Mouse (Mus musculus) adrenal gland, postnatal 25 days (tissue): Measurements from ENCODE around the gene Rpl38. TPM values are rescaled to one million over a fixed set of nuclear protein-coding genes. Genes with fewer than 3 reads are reported as not detected.

Source experiments
- DNase-seq: peaks from one replicate; pipeline ENCODE4 v3.0.0; 2021; ENCODE audit warnings: mixed read lengths
- total RNA-seq: library from RNA; stranded (reverse); gene quantifications from 2 replicates; pipeline ENCODE4 v1.2.3, GENCODE M21; 2021

The Rpl38 gene
- total RNA-seq, 1 experiment from 2014 or later, result 1,162 TPM

DNA sequence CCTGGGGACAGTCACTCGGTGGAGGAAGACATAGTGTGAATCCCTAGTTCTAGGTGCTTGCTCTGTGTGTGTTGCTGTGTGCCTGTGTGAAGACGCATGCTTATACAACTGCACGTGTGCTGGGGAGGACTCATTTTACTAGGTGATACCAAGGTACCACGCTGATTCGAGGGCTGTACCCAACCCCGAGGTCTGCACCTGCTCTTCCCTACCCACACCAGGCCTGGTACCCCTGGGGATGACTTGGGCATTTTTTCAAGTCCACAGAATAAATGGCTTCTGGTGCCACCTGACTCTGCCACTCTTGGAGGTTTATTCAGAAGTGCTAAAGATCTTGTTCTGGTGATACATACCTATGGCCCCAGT is 34.7 kb downstream of the Rpl38 start:
- DNase-seq, result no peak

- no peak for DNase-seq
Observed at GRCm38 (mm10) chr11:114704071-114704913, 36.0 kb downstream of the Rpl38 start.

DNA sequence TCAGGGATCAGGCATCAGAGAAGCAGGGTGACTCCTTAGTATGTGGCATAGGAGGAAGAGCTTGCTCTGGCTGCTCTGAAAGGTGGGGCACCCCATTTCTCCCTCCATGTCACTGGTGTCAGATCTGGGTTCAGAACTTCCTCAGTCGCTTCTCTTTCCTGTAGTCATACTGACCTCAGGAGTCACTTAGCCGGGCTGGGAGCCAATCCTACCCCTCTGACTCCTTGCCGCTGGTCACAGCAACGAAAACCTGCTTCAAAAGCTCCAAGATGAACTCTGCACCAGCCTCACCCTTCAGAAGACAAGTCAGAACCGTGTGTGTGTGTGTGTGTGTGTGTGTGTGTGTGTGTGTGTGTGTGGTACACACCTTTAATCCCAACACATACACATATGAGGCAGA is 38.0 kb downstream of the Rpl38 start:
- DNase-seq, result peak; percentile 35

DNA sequence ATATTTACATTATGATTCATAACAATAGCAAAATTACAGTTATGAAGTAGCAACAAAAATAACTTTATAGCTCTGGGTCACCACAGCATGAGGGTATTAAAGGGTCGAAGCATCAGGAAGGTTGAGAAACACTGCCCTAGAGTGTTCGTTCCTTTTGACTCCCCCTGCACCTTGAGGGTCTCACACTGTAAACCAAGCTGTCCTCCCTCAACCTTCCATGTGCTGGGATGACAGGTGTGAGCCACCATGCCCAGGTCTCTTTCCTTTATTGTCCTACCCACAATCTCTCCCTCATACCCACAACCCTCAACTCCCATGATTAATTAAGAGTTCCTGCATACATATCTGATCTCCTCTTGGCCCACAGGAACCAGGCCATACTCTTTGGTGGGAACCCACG is 43.1 kb downstream of the Rpl38 start:
- no peak for DNase-seq

GRCm38 (mm10) chr11:114711861-114712260 is 43.5 kb downstream of the Rpl38 start:
- DNase-seq, result peak; percentile 44

DNA sequence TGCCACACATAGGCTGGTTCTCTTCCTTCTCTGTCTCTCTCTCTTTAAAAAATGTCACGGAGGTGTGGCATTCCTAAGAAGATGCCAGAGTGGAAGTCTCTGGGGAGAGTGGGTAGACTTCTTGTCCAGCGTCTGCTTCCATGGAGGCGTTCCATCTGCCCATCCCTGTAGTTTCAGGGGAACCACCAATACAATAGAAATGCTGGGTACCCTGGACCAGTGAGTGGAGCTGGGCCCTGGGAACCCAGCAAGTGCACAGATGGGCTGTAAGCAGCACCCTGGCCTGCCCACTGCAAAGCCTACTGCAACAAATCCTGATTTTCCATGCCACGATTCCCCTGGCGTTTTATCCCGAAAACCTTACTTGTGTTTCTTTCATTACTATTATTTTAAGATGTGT is 46.2 kb downstream of the Rpl38 start:
- no peak for DNase-seq

GRCm38 (mm10) chr11:114715531-114715930 is 47.2 kb downstream of the Rpl38 start:
- no peak for DNase-seq

DNA sequence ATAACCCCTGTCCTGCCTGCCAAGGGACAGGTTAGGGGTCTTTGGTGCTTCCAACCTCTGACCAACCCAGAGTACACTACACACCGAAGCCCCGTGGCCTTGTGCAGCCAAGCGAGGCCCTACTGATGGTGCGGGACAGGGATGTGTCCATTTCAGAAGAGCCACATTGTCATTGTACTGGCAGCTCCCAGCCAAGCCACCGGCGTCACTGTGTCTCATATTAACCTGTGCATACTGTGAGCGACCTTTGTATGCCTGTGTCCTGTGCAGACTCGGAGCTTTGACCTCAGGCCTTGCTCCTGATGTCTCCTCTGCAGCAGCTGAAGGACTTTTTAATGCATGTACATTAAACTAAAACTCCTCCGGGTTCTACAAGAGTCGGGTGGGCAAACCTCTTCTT is 52.2 kb downstream of the Rpl38 start:
- no peak for DNase-seq

Other genes with a start within 250 kb of the Rpl38 start
- 120 and 145 TPM in 2 replicates for gene Ttyh2, start 6.9 kb downstream of the Rpl38 start, total RNA-seq
- 0.67 and 1.2 TPM in 2 replicates for gene Dnaic2, start 58.9 kb downstream of the Rpl38 start, total RNA-seq
- 0.43 TPM in 1 of 2 replicates, not detected in the other for gene Kif19a, start 96.9 kb downstream of the Rpl38 start, total RNA-seq
- gene Btbd17, start 127.4 kb downstream of the Rpl38 start, total RNA-seq, result not detected in 2 replicates
- not detected in 2 replicates for gene Gpr142, start 130.4 kb downstream of the Rpl38 start, total RNA-seq
- gene Gprc5c, start 182.6 kb downstream of the Rpl38 start, total RNA-seq, result 5.4 and 13.9 TPM in 2 replicates
- gene Cd300a, start 221.5 kb downstream of the Rpl38 start, total RNA-seq, result 0.76 and 0.95 TPM in 2 replicates